Mouse (Mus musculus): ENCODE results near the gene Pkn3. TPM values are rescaled to one million over a fixed set of nuclear protein-coding genes. Genes with fewer than 3 reads are reported as not detected.
"Not testable (repeated sequence)": the region's sequence is repeated elsewhere in the genome, so short reads cannot be mapped to it uniquely, and the experiment has no call there.

Pkn3 gene
- polyA plus RNA-seq, 1 experiment from 2014 or later, result 3.4 TPM

DNA sequence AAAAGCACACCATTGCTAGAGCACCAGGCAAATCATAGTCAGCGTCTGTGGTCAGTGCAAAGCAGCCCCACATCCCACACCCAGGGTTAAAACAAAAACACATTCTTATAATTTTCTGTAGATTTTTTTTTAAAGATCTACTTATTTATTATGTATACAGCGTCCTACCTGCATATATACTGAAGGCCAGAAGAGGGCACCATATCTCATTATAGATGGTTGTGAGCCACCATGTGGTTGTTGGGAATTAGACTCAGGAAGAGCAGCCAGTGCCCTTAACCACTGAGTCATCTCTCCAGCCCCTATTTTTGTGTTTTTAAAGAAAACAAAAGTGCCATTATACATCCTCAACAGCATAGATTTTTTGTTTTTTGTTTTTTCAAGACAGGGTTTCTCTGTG, 51.3 kb downstream of the Pkn3 start:
- Histone ChIP-seq H3K9me3 (ENCODE audit: control insufficient read depth) (no peaks in the 10 kb centered on the region), H3K4me1 (replicated peaks; ENCODE audit: control insufficient read depth, insufficient read depth, low read length) (no peaks in the 10 kb centered on the region), H3K9ac (ENCODE audit: low read depth, low read length) (no peak overlapping the region), H3K4me2 (replicated peaks; ENCODE audit: low read depth) (no peak overlapping the region), H3K27me3 (replicated peaks; ENCODE audit: control insufficient read depth, insufficient read depth, low read length) (no peaks in the 10 kb centered on the region), H3K36me3 (ENCODE audit: control insufficient read depth, insufficient read depth) (no peaks in the 10 kb centered on the region), H3K4me3 (ENCODE audit: low read depth, low read length) (no peak overlapping the region), H3K27ac (ENCODE audit: low read depth, low read length) (no peak overlapping the region)
- TF ChIP-seq CTCF (IDR thresholded peaks at IDR 0.05; ENCODE audit: low read depth), result peak; percentile 84
- 36% methylated on average over 2 of the region's 2 CpGs for whole genome bisulfite sequencing
- no peak for ATAC-seq

DNA sequence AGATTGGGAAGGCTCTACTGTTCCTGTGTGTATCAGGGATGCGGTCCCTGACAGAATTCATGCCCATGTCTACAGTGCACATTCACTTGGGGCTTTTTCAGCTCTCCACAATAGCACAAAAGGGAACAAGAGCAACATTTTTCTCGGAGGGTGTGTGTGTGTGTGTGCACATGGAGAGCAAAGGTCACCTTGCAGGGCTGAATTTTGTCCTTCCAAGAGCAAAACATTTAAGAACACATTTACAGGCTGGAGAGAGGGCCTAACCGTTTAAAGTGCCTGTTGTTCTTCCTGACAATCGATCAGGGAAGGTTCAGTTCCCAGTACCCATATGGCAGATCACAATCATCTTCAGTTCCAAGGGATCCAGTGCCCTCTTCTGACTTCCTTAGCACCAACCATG, 52.7 kb downstream of the Pkn3 start:
- Histone ChIP-seq H3K36me3 (ENCODE audit: control insufficient read depth, insufficient read depth) (no peaks in the 10 kb centered on the region), H3K27ac (ENCODE audit: low read depth, low read length) (no peak overlapping the region), H3K27me3 (replicated peaks; ENCODE audit: control insufficient read depth, insufficient read depth, low read length) (no peaks in the 10 kb centered on the region), H3K4me3 (ENCODE audit: low read depth, low read length) (no peak overlapping the region), H3K9ac (ENCODE audit: low read depth, low read length) (no peak overlapping the region), H3K4me2 (replicated peaks; ENCODE audit: low read depth) (no peak overlapping the region), H3K9me3 (ENCODE audit: control insufficient read depth) (no peaks in the 10 kb centered on the region), H3K4me1 (replicated peaks; ENCODE audit: control insufficient read depth, insufficient read depth, low read length) (no peaks in the 10 kb centered on the region)
- no peak for TF ChIP-seq CTCF (IDR thresholded peaks at IDR 0.05; ENCODE audit: low read depth)
- WGBS, result 66% methylated on average over 4 of the region's 4 CpGs
- ATAC-seq, result no peak

DNA sequence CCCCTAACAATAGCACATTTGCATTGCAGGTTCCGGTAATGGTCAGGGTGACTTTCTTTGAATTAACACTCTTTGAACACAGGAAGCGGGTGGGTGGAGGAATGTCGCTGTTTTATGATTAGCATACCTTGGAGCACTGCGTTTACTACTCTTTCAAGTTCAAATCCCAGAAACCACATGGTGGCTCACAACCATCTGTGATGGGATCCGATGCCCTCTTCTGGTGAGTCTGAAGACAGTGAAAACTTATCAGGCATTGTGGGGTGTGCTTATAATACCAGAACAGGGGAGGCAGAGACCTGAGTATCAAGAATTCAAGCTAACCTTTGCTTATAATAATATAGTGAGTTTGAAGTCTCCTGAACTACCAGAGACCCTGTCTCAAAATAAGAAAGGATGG, 53.8 kb downstream of the Pkn3 start:
- not testable (repeated sequence) for H3K27ac ChIP-seq (ENCODE audit: low read depth, low read length); H3K27me3 ChIP-seq (replicated peaks; ENCODE audit: control insufficient read depth, insufficient read depth, low read length); H3K9me3 ChIP-seq (ENCODE audit: control insufficient read depth); H3K4me3 ChIP-seq (ENCODE audit: low read depth, low read length); H3K36me3 ChIP-seq (ENCODE audit: control insufficient read depth, insufficient read depth); H3K4me2 ChIP-seq (replicated peaks; ENCODE audit: low read depth); H3K9ac ChIP-seq (ENCODE audit: low read depth, low read length); ATAC-seq; H3K4me1 ChIP-seq (replicated peaks; ENCODE audit: control insufficient read depth, insufficient read depth, low read length)
- peak; percentile 51 for TF ChIP-seq CTCF (IDR thresholded peaks at IDR 0.05; ENCODE audit: low read depth)
- 46% methylated on average over 5 of the region's 5 CpGs for WGBS

DNA sequence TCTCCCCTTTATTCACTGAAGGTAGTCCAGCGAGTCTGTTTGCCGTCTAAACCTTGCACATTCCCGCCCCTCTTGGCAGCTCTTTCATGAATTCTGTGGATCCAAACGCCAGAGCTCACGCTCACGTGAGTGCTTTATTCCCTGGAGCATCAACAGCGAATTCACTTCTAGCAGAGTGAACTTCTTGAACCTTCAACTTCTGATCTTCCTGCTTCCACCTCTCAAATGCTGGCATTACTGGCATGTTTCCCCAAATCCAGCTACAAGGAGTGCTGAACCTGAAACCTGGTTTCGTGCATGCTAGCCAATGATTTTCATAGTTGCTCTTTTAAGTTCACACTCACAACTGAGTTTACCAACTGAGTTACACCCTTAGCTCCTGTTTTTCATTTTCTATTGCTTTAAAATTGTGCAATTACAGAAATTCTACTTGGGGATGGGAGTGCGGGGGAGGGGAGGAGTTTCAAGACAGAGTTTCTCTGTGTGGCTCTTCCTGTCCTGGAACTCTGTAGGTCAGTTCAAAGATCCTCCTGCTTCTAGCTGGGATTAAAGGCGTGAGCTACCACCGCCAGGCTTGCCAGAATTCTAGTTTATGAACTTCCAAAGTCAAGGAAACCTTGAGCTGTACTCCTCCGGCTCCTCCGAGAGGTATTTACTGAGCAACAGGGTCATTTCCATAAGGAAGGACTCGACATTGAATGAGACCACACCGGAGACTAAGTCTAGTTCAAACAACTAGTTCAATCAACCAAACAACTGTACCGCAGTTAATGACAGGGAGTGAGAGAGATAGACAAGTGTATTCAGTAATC, 55.5 kb downstream of the Pkn3 start:
- H3K9me3 ChIP-seq (ENCODE audit: control insufficient read depth), result no peaks in the 10 kb centered on the region
- H3K27ac ChIP-seq (ENCODE audit: low read depth, low read length), result peak overlapping the region; percentile 93
- peak; percentile 74 for ATAC-seq
- peaks cover 15% of the 10 kb centered on the region; the same call in 1 of the 2 replicates for H3K36me3 ChIP-seq (ENCODE audit: control insufficient read depth, insufficient read depth)
- H3K27me3 ChIP-seq (replicated peaks; ENCODE audit: control insufficient read depth, insufficient read depth, low read length), result no peaks in the 10 kb centered on the region
- no peak for TF ChIP-seq CTCF (IDR thresholded peaks at IDR 0.05; ENCODE audit: low read depth)
- H3K4me3 ChIP-seq (ENCODE audit: low read depth, low read length), result peak overlapping the region; percentile 87
- WGBS, result 5% methylated on average over 16 of the region's 16 CpGs
- peak overlapping the region; percentile 53 for H3K9ac ChIP-seq (ENCODE audit: low read depth, low read length)
- H3K4me2 ChIP-seq (replicated peaks; ENCODE audit: low read depth), result peak overlapping the region; percentile 83
- no peaks in the 10 kb centered on the region for H3K4me1 ChIP-seq (replicated peaks; ENCODE audit: control insufficient read depth, insufficient read depth, low read length)

DNA sequence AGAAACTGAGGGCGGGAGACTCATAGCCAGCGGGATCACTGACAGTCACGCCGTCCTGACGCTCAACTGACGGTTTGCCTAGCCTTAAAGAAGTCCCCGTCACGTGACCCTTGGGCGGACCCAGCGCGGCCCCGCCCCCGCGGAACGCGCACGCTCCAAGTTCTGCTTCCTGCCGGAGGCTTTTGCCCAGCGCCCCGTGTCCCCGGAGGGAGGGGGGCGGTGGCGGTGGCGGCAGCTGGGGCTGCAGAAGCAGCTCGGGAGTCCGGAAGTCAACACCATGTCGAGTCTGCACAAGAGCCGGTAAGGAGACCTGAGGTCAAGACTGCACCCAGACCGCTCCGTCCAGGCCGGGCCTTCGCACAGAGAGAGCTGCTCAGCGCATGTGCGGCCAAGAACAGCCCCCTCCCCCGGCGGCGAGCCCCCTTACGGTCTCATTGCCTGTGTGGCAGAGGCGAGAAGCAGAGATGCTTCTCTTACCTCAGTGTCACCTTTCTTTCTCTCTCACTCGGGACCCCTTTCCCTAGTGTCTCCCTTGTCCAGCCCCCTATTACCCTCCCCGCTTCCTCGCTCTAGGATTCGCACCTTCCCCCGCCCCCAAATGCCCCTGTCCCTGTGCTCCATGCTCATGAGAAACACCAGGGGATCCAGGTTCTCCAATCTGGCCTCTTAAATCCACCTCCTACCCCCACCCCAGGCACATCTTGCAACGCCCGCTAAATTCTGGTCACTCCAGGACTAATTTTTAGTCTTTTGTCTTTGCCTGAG, 56.3 kb downstream of the Pkn3 start, which contains the start of gene Tbc1d13:
Tbc1d13 (plus strand) TSS at position 134 of the 765 bp plus-strand sequence.
- WGBS, result under 1% methylated on average over 46 of the region's 46 CpGs
- peak within 1 kb of the TSS; percentile 93 for H3K27ac ChIP-seq (ENCODE audit: low read depth, low read length)
- peak within 1 kb of the TSS; percentile 87 for H3K4me3 ChIP-seq (ENCODE audit: low read depth, low read length)
- H3K4me1 ChIP-seq (replicated peaks; ENCODE audit: control insufficient read depth, insufficient read depth, low read length), result no peaks in the 10 kb centered on the region
- no peaks in the 10 kb centered on the region for H3K9me3 ChIP-seq (ENCODE audit: control insufficient read depth)
- H3K27me3 ChIP-seq (replicated peaks; ENCODE audit: control insufficient read depth, insufficient read depth, low read length), result no peaks in the 10 kb centered on the region
- H3K36me3 ChIP-seq (ENCODE audit: control insufficient read depth, insufficient read depth), result peaks cover 16% of the 10 kb centered on the region; the same call in 1 of the 2 replicates
- peak; percentile 92 for ATAC-seq
- peak within 1 kb of the TSS; percentile 83 for H3K4me2 ChIP-seq (replicated peaks; ENCODE audit: low read depth)
- peak within 1 kb of the TSS; percentile 74 for H3K9ac ChIP-seq (ENCODE audit: low read depth, low read length)
- TF ChIP-seq CTCF (IDR thresholded peaks at IDR 0.05; ENCODE audit: low read depth), result no peak

DNA sequence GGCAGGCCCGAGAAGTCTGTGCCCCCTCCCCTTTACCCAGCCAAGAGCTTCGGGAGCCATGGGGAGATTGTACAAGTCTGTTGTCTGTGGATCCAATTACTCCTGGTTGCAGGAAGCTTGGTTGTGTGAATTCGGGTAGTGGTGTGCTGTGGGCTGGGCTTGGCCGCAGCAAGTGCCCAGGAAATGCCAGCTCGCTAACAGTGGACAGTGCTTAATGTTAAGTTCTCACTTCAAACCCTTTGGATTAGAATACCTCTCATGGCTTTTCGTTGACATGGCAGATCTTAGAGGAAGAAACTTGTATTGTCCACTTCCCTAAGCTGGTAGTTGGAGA, 56.9 kb downstream of the Pkn3 start:
- WGBS, result 8% methylated on average over 6 of the region's 6 CpGs
- Histone ChIP-seq H3K27me3 (replicated peaks; ENCODE audit: control insufficient read depth, insufficient read depth, low read length) (no peaks in the 10 kb centered on the region), H3K9ac (ENCODE audit: low read depth, low read length) (peak overlapping the region; percentile 74), H3K9me3 (ENCODE audit: control insufficient read depth) (no peaks in the 10 kb centered on the region), H3K36me3 (ENCODE audit: control insufficient read depth, insufficient read depth) (peaks cover 16% of the 10 kb centered on the region; the same call in 1 of the 2 replicates), H3K4me1 (replicated peaks; ENCODE audit: control insufficient read depth, insufficient read depth, low read length) (no peaks in the 10 kb centered on the region), H3K4me3 (ENCODE audit: low read depth, low read length) (peak overlapping the region; percentile 87), H3K27ac (ENCODE audit: low read depth, low read length) (peak overlapping the region; percentile 93), H3K4me2 (replicated peaks; ENCODE audit: low read depth) (peak overlapping the region; percentile 83)
- no peak for TF ChIP-seq CTCF (IDR thresholded peaks at IDR 0.05; ENCODE audit: low read depth)
- ATAC-seq, result no peak
